Mouse (Mus musculus) liver, adult 2 months (tissue): ENCODE data around the gene Cacng4.

Experiments used
- CTCF ChIP-seq: fragments of 200-500 bp; IDR thresholded peaks from 2 replicates; pipeline ENCODE4 v1.5.1; 2011; ENCODE audit warnings: low read depth, low read length, control low read depth
- POLR2A ChIP-seq: fragments of 200-500 bp; IDR thresholded peaks from 2 replicates; pipeline ENCODE4 v1.6.1; 2011; ENCODE audit warnings: low read length, control low read depth; ENCODE audit not compliant: insufficient read depth; ENCODE audit errors: extremely low read depth

DNA sequence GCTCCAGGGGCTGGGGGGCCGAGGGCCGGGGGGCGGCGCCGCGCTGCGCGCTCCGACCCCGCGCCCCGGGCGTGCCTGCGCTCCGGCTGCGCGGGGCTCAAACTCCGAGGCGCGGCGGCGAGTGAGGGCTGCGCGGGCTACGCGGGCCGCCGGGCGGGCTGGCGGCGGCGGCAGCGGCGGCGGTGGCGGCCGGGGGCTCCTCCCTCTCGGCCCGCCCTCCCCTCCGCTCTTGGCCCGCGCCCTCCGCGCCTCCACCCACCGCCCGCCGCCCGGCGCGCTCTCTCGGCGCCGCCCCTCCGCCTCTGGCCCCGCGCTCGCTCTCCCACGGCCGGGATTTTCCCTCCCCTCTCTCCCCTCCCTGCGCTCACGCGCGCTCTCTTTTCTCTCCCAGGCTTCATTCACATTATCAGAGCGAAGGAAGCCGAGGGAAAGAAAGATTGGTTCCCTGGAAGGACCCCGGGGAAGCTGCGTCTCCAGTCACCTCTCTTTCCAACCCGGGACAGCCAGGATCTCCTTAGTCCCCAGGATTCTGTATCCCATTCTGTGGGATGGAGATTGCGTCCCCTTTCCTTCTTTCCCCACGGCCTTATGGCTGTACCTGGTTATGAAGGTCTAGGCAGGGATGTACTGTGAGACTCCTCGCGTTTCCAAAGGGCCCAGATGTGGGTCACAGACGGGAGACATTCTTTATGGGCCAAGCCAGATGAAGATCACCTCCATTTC, at the start of gene Cacng4:
- TF ChIP-seq CTCF, result no peak
- TF ChIP-seq POLR2A, result no peak
